Mouse (Mus musculus): ENCODE measurements around the gene Frat2.

- no peak for TF ChIP-seq POLR2A (IDR thresholded peaks at IDR 0.05; ENCODE audit: insufficient read depth, low read depth, low read length)
- no peak for TF ChIP-seq CTCF (IDR thresholded peaks at IDR 0.05)
- no peak for TF ChIP-seq EP300 (IDR thresholded peaks at IDR 0.05; ENCODE audit: insufficient read depth, low read depth, low read length)
These were observed 4.5 kb upstream of the Frat2 start for GRCm38 (mm10) chr19:41852423-41852822.
